Mouse (Mus musculus) adrenal gland, postnatal 10 days (tissue): ENCODE measurements around the gene Zfp384. TPM values are rescaled to one million over a fixed set of nuclear protein-coding genes. Genes with fewer than 3 reads are reported as not detected.
"Not testable (repeated sequence)": the region's sequence is repeated elsewhere in the genome, so short reads cannot be mapped to it uniquely, and the experiment has no call there.

Experiments used
- DNase-seq: peaks from one replicate; pipeline ENCODE4 v3.0.0; 2021; ENCODE audit warnings: mixed read lengths
- total RNA-seq, 2 experiments: library from RNA; stranded (reverse); gene quantifications; 2 replicates each; pipeline ENCODE4 v1.2.3; 2021

Gene Zfp384
- total RNA-seq, 2 experiments from 2014 or later = 43.3 to 52.6 TPM

GRCm38 (mm10) chr6:125009181-125010073 is 482 bp downstream of the Zfp384 start:
- peak; percentile 90 for DNase-seq

DNA sequence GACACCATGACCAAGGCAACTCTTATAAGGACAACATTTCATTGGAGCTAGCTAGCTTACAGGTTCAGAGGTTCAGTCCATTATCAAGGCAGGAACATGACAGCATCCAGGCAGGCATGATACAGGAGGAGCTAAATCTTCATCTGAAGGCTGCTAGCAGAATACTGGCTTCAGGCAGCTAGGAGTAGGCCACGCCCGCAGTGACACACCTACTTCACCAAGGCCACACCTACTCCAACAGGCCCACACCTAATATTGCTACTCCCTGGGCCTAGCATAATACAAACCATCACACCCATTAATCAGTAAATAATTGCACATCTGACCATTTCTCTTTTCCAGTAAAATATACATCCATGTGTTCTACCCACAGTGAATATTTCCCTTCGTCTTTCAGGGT is 8.7 kb downstream of the Zfp384 start:
- no peak for DNase-seq

- DNase-seq = peak; percentile 70
These were observed 21.6 kb downstream of the Zfp384 start for GRCm38 (mm10) chr6:125030532-125030931.

DNA sequence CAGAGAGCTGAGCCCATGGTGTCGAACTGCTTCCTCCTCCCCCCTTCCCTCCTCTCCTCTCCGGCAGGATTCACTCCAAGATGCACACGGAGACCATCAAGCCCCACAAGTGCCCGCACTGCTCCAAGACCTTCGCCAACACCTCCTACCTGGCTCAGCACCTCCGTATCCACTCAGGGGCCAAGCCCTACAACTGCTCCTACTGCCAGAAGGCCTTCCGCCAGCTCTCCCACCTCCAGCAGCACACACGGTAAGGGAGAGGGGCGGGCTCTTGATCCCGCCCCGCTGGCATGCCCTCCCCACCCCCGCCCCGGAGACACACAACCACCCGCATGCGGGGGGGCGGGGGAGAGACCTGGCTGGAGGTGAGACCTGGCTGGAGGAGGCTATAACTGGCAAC is 22.7 kb downstream of the Zfp384 start:
- DNase-seq = no peak

- no peak for DNase-seq
These were observed 29.7 kb downstream of the Zfp384 start for GRCm38 (mm10) chr6:125038666-125039065.

GRCm38 (mm10) chr6:125039131-125039530 is 30.2 kb downstream of the Zfp384 start:
- no peak for DNase-seq

- peak; percentile 91 for DNase-seq
These were observed 30.7 kb downstream of the Zfp384 start, which contains the start of gene Ing4 for GRCm38 (mm10) chr6:125039533-125040153. Gene Ing4 (plus strand): TSS chr6:125039760.

DNA sequence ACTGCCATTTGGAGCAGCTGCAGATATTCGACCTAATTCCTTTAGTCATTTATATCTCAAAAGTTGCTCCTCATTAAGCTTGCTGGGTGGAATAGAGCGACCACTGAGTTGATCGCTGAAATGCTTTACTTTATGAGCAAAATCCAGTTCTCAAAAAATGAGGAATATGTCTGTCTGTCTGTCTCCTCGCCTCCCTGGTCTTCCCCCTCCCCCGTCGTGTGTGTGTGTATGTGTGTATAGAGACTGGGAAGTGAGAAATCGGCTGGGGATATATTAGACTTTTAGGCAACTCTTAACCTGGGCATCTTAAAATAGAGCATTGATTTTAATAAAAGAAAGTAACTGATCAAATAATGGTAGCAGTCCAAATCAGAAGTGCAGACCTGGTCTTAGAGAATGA is 31.3 kb downstream of the Zfp384 start:
- no peak for DNase-seq

- DNase-seq = no peak
These were observed 32.1 kb downstream of the Zfp384 start for GRCm38 (mm10) chr6:125041047-125041446.

DNA sequence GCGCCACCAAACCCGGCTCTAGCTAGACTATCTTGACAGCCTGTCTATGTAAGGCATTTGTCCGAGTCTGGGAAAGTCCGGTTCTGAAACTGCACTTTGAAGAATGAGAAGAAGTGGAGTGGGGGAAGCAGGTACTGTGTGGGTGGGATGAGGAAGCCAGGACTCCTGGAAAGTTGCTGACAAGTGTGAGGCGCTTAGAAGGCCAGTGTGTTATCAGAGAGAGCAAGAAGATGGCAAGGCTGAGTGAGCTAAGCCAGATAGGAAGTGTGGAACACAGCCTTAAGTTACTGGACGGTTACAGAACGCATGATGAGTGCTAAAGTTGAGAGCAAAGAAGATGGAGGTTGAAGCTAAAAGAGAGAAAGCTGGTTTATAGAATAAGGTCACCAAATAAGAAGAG is 33.1 kb downstream of the Zfp384 start:
- no peak for DNase-seq

DNA sequence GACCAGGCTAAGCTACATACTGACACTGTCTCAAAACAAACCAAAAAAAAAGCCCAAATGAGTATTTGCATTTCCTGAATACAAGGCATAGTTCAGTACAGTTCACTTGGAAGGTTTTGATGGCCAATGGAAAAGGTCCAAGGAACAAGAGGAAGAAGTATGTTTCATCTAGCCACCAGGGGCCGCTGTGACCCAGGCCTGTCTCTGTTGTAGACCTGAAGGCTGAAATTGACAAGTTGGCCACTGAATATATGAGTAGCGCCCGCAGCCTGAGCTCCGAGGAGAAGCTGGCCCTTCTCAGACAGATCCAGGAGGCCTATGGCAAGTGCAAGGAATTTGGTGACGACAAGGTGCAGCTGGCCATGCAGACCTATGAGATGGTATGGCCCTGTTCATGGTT is 37.7 kb downstream of the Zfp384 start:
- DNase-seq = peak; percentile 90

DNA sequence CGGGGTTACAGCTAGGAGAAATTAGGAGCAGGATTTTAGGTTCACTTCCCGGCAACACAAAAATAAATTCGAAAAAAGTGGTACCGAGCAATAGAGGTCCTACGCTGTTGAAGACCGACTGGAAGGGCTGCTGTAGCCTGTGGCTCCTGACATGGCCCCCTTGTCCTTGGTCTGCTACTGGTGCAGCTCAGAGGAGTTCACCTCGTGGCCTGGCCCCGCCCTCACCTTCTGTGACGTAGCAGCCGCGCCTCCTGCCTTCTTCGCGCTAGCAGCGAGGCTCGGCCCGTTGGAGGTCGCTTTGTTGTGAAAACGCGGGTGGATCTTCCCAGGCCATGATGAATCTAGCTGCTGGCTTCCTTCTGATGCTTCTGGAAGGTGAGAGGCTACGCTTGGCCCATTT is 40.7 kb downstream of the Zfp384 start, which contains the start of gene Acrbp:
Gene Acrbp, plus strand, starts transcription at position 12 of the 400 bp plus-strand sequence.
- no peak for DNase-seq

DNA sequence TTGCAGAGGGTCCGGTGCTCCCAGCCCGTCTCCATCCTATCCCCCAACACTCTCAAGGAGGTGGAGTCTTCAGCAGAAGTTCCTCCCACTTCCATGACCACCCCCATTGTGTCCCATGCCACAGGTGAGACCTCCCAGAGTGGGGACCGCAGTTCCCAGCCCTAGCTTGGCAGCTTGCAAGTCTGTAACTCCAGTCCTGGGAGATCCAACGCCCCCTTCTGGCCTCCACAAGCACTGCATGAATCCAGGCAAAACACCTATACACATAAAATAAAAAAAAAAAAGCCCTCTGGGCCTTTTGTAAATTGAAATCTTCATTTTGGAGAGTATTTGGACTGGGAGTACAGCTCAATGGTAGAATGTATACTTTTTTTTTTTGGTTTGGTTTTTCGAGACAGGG is 42.3 kb downstream of the Zfp384 start:
- DNase-seq = no peak

- DNase-seq = no peak
These were observed 52.5 kb downstream of the Zfp384 start for GRCm38 (mm10) chr6:125061493-125061892.

- no peak for DNase-seq
These were observed 53.6 kb downstream of the Zfp384 start for GRCm38 (mm10) chr6:125062511-125062910.

GRCm38 (mm10) chr6:125063906-125064305 is 55.0 kb downstream of the Zfp384 start:
- no peak for DNase-seq

GRCm38 (mm10) chr6:125065223-125065622 is 56.3 kb downstream of the Zfp384 start:
- DNase-seq = not testable (repeated sequence)

- no peak for DNase-seq
These were observed 58.6 kb downstream of the Zfp384 start, which contains the start of gene Lpar5 for GRCm38 (mm10) chr6:125067571-125067995. Gene Lpar5 (plus strand): TSS chr6:125067920.

- no peak for DNase-seq
These were observed 62.4 kb downstream of the Zfp384 start for GRCm38 (mm10) chr6:125071170-125071895.

GRCm38 (mm10) chr6:125071896-125072279 is 62.9 kb downstream of the Zfp384 start:
- DNase-seq = peak; percentile 79

- DNase-seq = no peak
These were observed 64.9 kb downstream of the Zfp384 start for GRCm38 (mm10) chr6:125073825-125074224.

DNA sequence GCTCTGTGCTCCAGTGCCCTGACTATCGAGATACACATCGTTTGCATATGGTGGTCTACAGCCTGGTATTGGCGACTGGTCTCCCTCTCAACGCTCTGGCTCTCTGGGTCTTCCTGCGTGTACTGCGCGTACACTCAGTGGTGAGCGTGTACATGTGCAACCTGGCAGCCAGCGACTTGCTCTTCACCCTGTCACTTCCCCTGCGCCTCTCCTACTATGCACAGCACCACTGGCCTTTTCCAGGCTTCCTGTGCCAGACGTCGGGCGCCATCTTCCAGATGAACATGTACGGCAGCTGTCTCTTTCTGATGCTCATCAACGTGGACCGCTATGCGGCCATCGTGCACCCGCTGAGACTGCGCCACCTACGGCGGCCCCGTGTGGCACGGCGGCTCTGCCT is 72.4 kb downstream of the Zfp384 start:
- no peak for DNase-seq
